Mouse (Mus musculus): ENCODE results near the gene Ccdc186. TPM values are rescaled to one million over a fixed set of nuclear protein-coding genes. Genes with fewer than 3 reads are reported as not detected.
"Not testable (repeated sequence)": the region's sequence is repeated elsewhere in the genome, so short reads cannot be mapped to it uniquely, and the experiment has no call there.

The Ccdc186 gene
- total and polyA plus RNA-seq, 3 experiments = 2.2 to 7.5 (median 3.4) TPM

GRCm38 (mm10) chr19:56778532-56778931 lies 43.5 kb downstream of the Ccdc186 start:
- H3K27me3 ChIP-seq (replicated peaks); H3K27ac ChIP-seq (ENCODE audit: insufficient read depth, low read depth); H3K4me3 ChIP-seq (replicated peaks in 1 of 3; ENCODE audit: low read depth in 2 of 3, low read length in 2 of 3, poor library complexity in 1 of 3); H3K4me2 ChIP-seq (ENCODE audit: insufficient read depth, low read depth, poor library complexity, severe bottlenecking); DNase-seq (ENCODE audit: extremely low read depth); H3K36me3 ChIP-seq (replicated peaks in 1 of 2; ENCODE audit: control insufficient read depth in 1 of 2, insufficient read depth in 1 of 2, low read length in 1 of 2); H3K9me3 ChIP-seq (replicated peaks; ENCODE audit: low read length); H3K9ac ChIP-seq (ENCODE audit: insufficient read depth, low read depth); dilution Hi-C loops (cut with MboI; ENCODE audit: extremely low pct_ligation_motif_present, extremely low pct_unique_long_range_greater_than_20kb, low sequenced_read_pairs); H3K79me2 ChIP-seq (replicated peaks; ENCODE audit: control insufficient read depth, extremely low read depth, insufficient read depth, poor library complexity, severe bottlenecking): not testable (repeated sequence)
- in situ Hi-C loops (cut with MboI; ENCODE audit: low pct_ligation_motif_present, low pct_unique_long_range_greater_than_20kb, low sequenced_read_pairs) = loop anchor here (5.0 kb wide), 1 partner anchor 351 kb away; no protein-coding TSS in a partner anchor
- peak in 1 of 2 experiments; percentile 34; a peak in 2 of 4 replicates for TF ChIP-seq CTCF (conservative IDR thresholded peaks at IDR 0.05 in 1 of 2, IDR thresholded peaks at IDR 0.05 in 1 of 2; ENCODE audit: low read depth in 2 of 2, low read length in 2 of 2)
- peaks cover 6 to 22% of the 10 kb centered on the region in 2 experiments for H3K4me1 ChIP-seq (ENCODE audit: control insufficient read depth in 1 of 2, insufficient read depth in 2 of 2)

GRCm38 (mm10) chr19:56776719-56777382 lies 45.1 kb downstream of the Ccdc186 start:
- Histone ChIP-seq H3K27me3 (replicated peaks) (no peaks in the 10 kb centered on the region), H3K4me2 (ENCODE audit: insufficient read depth, low read depth, poor library complexity, severe bottlenecking) (no peak overlapping the region), H3K4me1 (ENCODE audit: control insufficient read depth in 1 of 2, insufficient read depth in 2 of 2) (peaks cover 9 to 39% of the 10 kb centered on the region in 2 experiments), H3K79me2 (replicated peaks; ENCODE audit: control insufficient read depth, extremely low read depth, insufficient read depth, poor library complexity, severe bottlenecking) (no peaks in the 10 kb centered on the region), H3K4me3 (replicated peaks in 1 of 3; ENCODE audit: low read depth in 2 of 3, low read length in 2 of 3, poor library complexity in 1 of 3) (no peak overlapping the region), H3K9ac (ENCODE audit: insufficient read depth, low read depth) (no peak overlapping the region), H3K9me3 (replicated peaks; ENCODE audit: low read length) (no peaks in the 10 kb centered on the region), H3K27ac (ENCODE audit: insufficient read depth, low read depth) (no peak overlapping the region), H3K36me3 (replicated peaks in 1 of 2; ENCODE audit: control insufficient read depth in 1 of 2, insufficient read depth in 1 of 2, low read length in 1 of 2) (peaks cover 0 to 2% of the 10 kb centered on the region in 2 experiments)
- peak; percentile 54 for DNase-seq (ENCODE audit: extremely low read depth)
- in situ Hi-C loops (cut with MboI; ENCODE audit: low pct_ligation_motif_present, low pct_unique_long_range_greater_than_20kb, low sequenced_read_pairs) = loop anchor here (5.0 kb wide), 1 partner anchor 350 kb away; no protein-coding TSS in a partner anchor
- TF ChIP-seq JUN (IDR thresholded peaks at IDR 0.05; ENCODE audit: insufficient read depth, low read depth, low read length) = no peak
- TF ChIP-seq TCF12 (IDR thresholded peaks at IDR 0.05; ENCODE audit: low read depth, low read length) = no peak
- TF ChIP-seq MYC (IDR thresholded peaks at IDR 0.05; ENCODE audit: low read depth, low read length) = no peak
- 0 out of 2 replicates have a peak, but pooled peaks have one; percentile 24 for TF ChIP-seq ELF1 (IDR thresholded peaks at IDR 0.05; ENCODE audit: low read depth, low read length)
- peak; percentile 87 for TF ChIP-seq SMC3 (IDR thresholded peaks at IDR 0.05; ENCODE audit: low read depth, low read length)
- TF ChIP-seq POLR2AphosphoS2 (IDR thresholded peaks at IDR 0.05; ENCODE audit: low read depth, low read length) = no peak
- no peak for TF ChIP-seq HCFC1 (IDR thresholded peaks at IDR 0.05; ENCODE audit: low read depth, low read length)
- TF ChIP-seq RAD21 (IDR thresholded peaks at IDR 0.05; ENCODE audit: low read depth, low read length) = peak; percentile 95
- no peak for TF ChIP-seq NELFE (IDR thresholded peaks at IDR 0.05; ENCODE audit: low read depth, low read length)
- peak; percentile 30 to 87; a peak in 3 of 4 replicates for TF ChIP-seq CTCF (conservative IDR thresholded peaks at IDR 0.05 in 1 of 2, IDR thresholded peaks at IDR 0.05 in 1 of 2; ENCODE audit: low read depth in 2 of 2, low read length in 2 of 2)
- no peak for TF ChIP-seq CHD1 (IDR thresholded peaks at IDR 0.05; ENCODE audit: low read depth, low read length)
- peak; percentile 76 for TF ChIP-seq ZC3H11A (IDR thresholded peaks at IDR 0.05; ENCODE audit: low read depth, low read length)
- no peak for TF ChIP-seq E2F4 (IDR thresholded peaks at IDR 0.05; ENCODE audit: insufficient replicate concordance, low read depth, low read length)
- dilution Hi-C loops (cut with MboI; ENCODE audit: extremely low pct_ligation_motif_present, extremely low pct_unique_long_range_greater_than_20kb, low sequenced_read_pairs) = no loop called here

Data from CH12.LX (cell line).